Mouse (Mus musculus) lung, adult 2 months (tissue): Measurements from ENCODE around the gene B3gnt4.

Source experiments
- CTCF ChIP-seq: fragments of 200-500 bp; IDR thresholded peaks from 2 replicates; pipeline ENCODE4 v1.5.1; 2011; ENCODE audit warnings: mild to moderate bottlenecking, low read length, control low read depth; ENCODE audit not compliant: insufficient read depth
- POLR2A ChIP-seq: fragments of 200-500 bp; IDR thresholded peaks from 2 replicates; pipeline ENCODE4 v1.6.1; 2011; ENCODE audit warnings: low read depth, mild to moderate bottlenecking, control low read depth, low read length, borderline replicate concordance; ENCODE audit errors: extremely low read depth

DNA sequence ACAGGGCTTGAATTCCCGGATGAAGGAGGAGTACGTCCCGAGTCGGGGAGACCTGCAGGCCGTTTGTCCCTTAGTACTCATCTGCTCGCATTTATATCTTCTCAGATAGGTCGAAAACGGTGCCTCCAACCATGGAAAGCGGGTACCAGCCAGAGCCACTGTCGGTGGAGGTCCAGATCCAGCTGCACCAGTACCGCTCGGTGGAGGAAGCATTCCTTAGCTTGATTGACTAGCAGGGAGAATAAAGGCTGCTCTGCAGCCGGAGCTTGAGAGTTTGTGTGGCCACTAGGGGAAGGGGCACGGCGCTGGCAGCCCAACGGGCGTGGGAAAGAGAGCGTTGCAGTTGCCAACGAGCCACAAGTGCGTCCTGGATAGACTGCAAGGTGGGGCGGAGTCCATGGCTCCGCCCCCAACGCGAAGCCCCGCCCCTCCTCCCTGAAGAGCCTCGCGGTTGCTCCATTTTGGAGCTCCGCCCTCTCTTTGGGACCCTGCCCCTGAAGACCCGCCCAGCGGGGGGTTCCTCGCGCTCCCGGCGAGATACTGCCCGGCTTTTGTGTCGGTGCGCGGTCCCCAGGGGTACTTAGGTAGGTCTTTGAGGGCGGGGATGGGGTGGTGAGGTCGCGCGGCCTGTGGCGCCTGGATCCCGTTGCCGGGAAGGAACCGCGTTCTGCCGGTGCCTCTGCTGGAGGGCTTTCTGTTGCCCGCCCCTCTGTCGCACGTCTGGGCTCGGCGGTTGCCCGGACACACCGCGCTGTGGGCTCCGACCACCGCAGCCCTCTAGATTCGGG lies 2.1 kb upstream of the B3gnt4 start:
- no peak for TF ChIP-seq CTCF
- TF ChIP-seq POLR2A = no peak
